Mouse (Mus musculus): ENCODE measurements around the gene Acsl1. TPM values are rescaled to one million over a fixed set of nuclear protein-coding genes. Genes with fewer than 3 reads are reported as not detected.

Gene Acsl1
- polyA plus RNA-seq, 1 experiment from 2014 or later = 13.1 TPM

- Histone ChIP-seq H3K9ac (replicated peaks; ENCODE audit: low read depth, low read length) (no peak overlapping the region), H3K4me2 (ENCODE audit: low read length) (no peak overlapping the region), H3K4me1 (replicated peaks; ENCODE audit: control insufficient read depth, insufficient read depth, low read length) (no peaks in the 10 kb centered on the region), H3K27me3 (replicated peaks; ENCODE audit: control insufficient read depth, insufficient read depth, low read length) (no peaks in the 10 kb centered on the region), H3K36me3 (ENCODE audit: control insufficient read depth, insufficient read depth) (no peaks in the 10 kb centered on the region), H3K9me3 (ENCODE audit: control insufficient read depth, low read length) (no peaks in the 10 kb centered on the region), H3K4me3 (replicated peaks; ENCODE audit: low read length) (no peak overlapping the region), H3K27ac (ENCODE audit: low read length) (no peak overlapping the region)
- 86% methylated on average over 6 of the region's 6 CpGs for WGBS
- ATAC-seq = no peak
These were observed 23.5 kb upstream of the Acsl1 start for GRCm38 (mm10) chr8:46447334-46447733.

- H3K4me2 ChIP-seq (ENCODE audit: low read length) = no peak overlapping the region
- ATAC-seq = no peak
- WGBS = 76% methylated on average over 5 of the region's 5 CpGs
These were observed 22.2 kb upstream of the Acsl1 start for GRCm38 (mm10) chr8:46448606-46449005.

GRCm38 (mm10) chr8:46449063-46449462 lies 21.8 kb upstream of the Acsl1 start:
- Histone ChIP-seq H3K36me3 (ENCODE audit: control insufficient read depth, insufficient read depth) (no peaks in the 10 kb centered on the region), H3K4me3 (replicated peaks; ENCODE audit: low read length) (no peak overlapping the region), H3K9ac (replicated peaks; ENCODE audit: low read depth, low read length) (no peak overlapping the region), H3K4me1 (replicated peaks; ENCODE audit: control insufficient read depth, insufficient read depth, low read length) (no peaks in the 10 kb centered on the region), H3K27me3 (replicated peaks; ENCODE audit: control insufficient read depth, insufficient read depth, low read length) (no peaks in the 10 kb centered on the region), H3K9me3 (ENCODE audit: control insufficient read depth, low read length) (peaks cover 2% of the 10 kb centered on the region; the same call in 1 of the 2 replicates), H3K27ac (ENCODE audit: low read length) (no peak overlapping the region), H3K4me2 (ENCODE audit: low read length) (no peak overlapping the region)
- 84% methylated on average over 4 of the region's 4 CpGs for WGBS
- no peak for ATAC-seq

More at GRCm38 (mm10) chr8:46448606-46449005, 22.2 kb upstream of the Acsl1 start:
- Histone ChIP-seq H3K27me3 (replicated peaks; ENCODE audit: control insufficient read depth, insufficient read depth, low read length) (no peaks in the 10 kb centered on the region), H3K27ac (ENCODE audit: low read length) (no peak overlapping the region), H3K9ac (replicated peaks; ENCODE audit: low read depth, low read length) (no peak overlapping the region), H3K36me3 (ENCODE audit: control insufficient read depth, insufficient read depth) (no peaks in the 10 kb centered on the region), H3K4me1 (replicated peaks; ENCODE audit: control insufficient read depth, insufficient read depth, low read length) (no peaks in the 10 kb centered on the region), H3K4me3 (replicated peaks; ENCODE audit: low read length) (no peak overlapping the region), H3K9me3 (ENCODE audit: control insufficient read depth, low read length) (no peaks in the 10 kb centered on the region)

GRCm38 (mm10) chr8:46449723-46450251 lies 21.1 kb upstream of the Acsl1 start:
- WGBS = 79% methylated on average over 8 of the region's 8 CpGs
- no peak overlapping the region for H3K9ac ChIP-seq (replicated peaks; ENCODE audit: low read depth, low read length)
- no peak for ATAC-seq
- H3K4me3 ChIP-seq (replicated peaks; ENCODE audit: low read length) = no peak overlapping the region
- no peaks in the 10 kb centered on the region for H3K4me1 ChIP-seq (replicated peaks; ENCODE audit: control insufficient read depth, insufficient read depth, low read length)
- no peak overlapping the region for H3K27ac ChIP-seq (ENCODE audit: low read length)
- H3K27me3 ChIP-seq (replicated peaks; ENCODE audit: control insufficient read depth, insufficient read depth, low read length) = no peaks in the 10 kb centered on the region
- peaks cover 8% of the 10 kb centered on the region; the same call in 1 of the 2 replicates for H3K9me3 ChIP-seq (ENCODE audit: control insufficient read depth, low read length)
- H3K4me2 ChIP-seq (ENCODE audit: low read length) = no peak overlapping the region
- no peaks in the 10 kb centered on the region for H3K36me3 ChIP-seq (ENCODE audit: control insufficient read depth, insufficient read depth)

GRCm38 (mm10) chr8:46458215-46458811 lies 12.5 kb upstream of the Acsl1 start:
- Histone ChIP-seq H3K27ac (ENCODE audit: low read length) (no peak overlapping the region), H3K4me1 (replicated peaks; ENCODE audit: control insufficient read depth, insufficient read depth, low read length) (no peaks in the 10 kb centered on the region), H3K9me3 (ENCODE audit: control insufficient read depth, low read length) (peaks cover 8% of the 10 kb centered on the region; the same call in 1 of the 2 replicates), H3K4me2 (ENCODE audit: low read length) (no peak overlapping the region), H3K36me3 (ENCODE audit: control insufficient read depth, insufficient read depth) (no peaks in the 10 kb centered on the region), H3K27me3 (replicated peaks; ENCODE audit: control insufficient read depth, insufficient read depth, low read length) (no peaks in the 10 kb centered on the region), H3K4me3 (replicated peaks; ENCODE audit: low read length) (no peak overlapping the region), H3K9ac (replicated peaks; ENCODE audit: low read depth, low read length) (no peak overlapping the region)
- WGBS = 65% methylated on average over 6 of the region's 6 CpGs
- ATAC-seq = no peak

- WGBS = 80% methylated on average over 2 of the region's 2 CpGs
These were observed 2.4 kb upstream of the Acsl1 start for GRCm38 (mm10) chr8:46468400-46468799.

GRCm38 (mm10) chr8:46469071-46469769 lies 1.6 kb upstream of the Acsl1 start:
- Histone ChIP-seq H3K4me2 (ENCODE audit: low read length) (no peak overlapping the region), H3K9me3 (ENCODE audit: control insufficient read depth, low read length) (no peaks in the 10 kb centered on the region), H3K4me3 (replicated peaks; ENCODE audit: low read length) (no peak overlapping the region), H3K36me3 (ENCODE audit: control insufficient read depth, insufficient read depth) (no peaks in the 10 kb centered on the region), H3K27ac (ENCODE audit: low read length) (no peak overlapping the region), H3K4me1 (replicated peaks; ENCODE audit: control insufficient read depth, insufficient read depth, low read length) (peaks cover 5% of the 10 kb centered on the region; the same call in 1 of the 2 replicates), H3K9ac (replicated peaks; ENCODE audit: low read depth, low read length) (no peak overlapping the region), H3K27me3 (replicated peaks; ENCODE audit: control insufficient read depth, insufficient read depth, low read length) (no peaks in the 10 kb centered on the region)
- no peak for ATAC-seq
- 93% methylated on average over 8 of the region's 8 CpGs for WGBS

More at GRCm38 (mm10) chr8:46468400-46468799, 2.4 kb upstream of the Acsl1 start:
- no peak overlapping the region for H3K9ac ChIP-seq (replicated peaks; ENCODE audit: low read depth, low read length)
- ATAC-seq = no peak
- H3K27me3 ChIP-seq (replicated peaks; ENCODE audit: control insufficient read depth, insufficient read depth, low read length) = no peaks in the 10 kb centered on the region
- H3K9me3 ChIP-seq (ENCODE audit: control insufficient read depth, low read length) = no peaks in the 10 kb centered on the region
- H3K4me3 ChIP-seq (replicated peaks; ENCODE audit: low read length) = no peak overlapping the region
- H3K27ac ChIP-seq (ENCODE audit: low read length) = no peak overlapping the region
- no peak overlapping the region for H3K4me2 ChIP-seq (ENCODE audit: low read length)
- H3K36me3 ChIP-seq (ENCODE audit: control insufficient read depth, insufficient read depth) = no peaks in the 10 kb centered on the region
- peaks cover 5% of the 10 kb centered on the region; the same call in 1 of the 2 replicates for H3K4me1 ChIP-seq (replicated peaks; ENCODE audit: control insufficient read depth, insufficient read depth, low read length)

GRCm38 (mm10) chr8:46470091-46470791 lies 596 bp upstream of the Acsl1 start:
- Histone ChIP-seq H3K4me2 (ENCODE audit: low read length) (peak overlapping the region; percentile 92), H3K36me3 (ENCODE audit: control insufficient read depth, insufficient read depth) (no peaks in the 10 kb centered on the region), H3K9me3 (ENCODE audit: control insufficient read depth, low read length) (no peaks in the 10 kb centered on the region), H3K27ac (ENCODE audit: low read length) (no peak overlapping the region), H3K9ac (replicated peaks; ENCODE audit: low read depth, low read length) (no peak overlapping the region), H3K4me3 (replicated peaks; ENCODE audit: low read length) (peak overlapping the region; percentile 91), H3K4me1 (replicated peaks; ENCODE audit: control insufficient read depth, insufficient read depth, low read length) (peaks cover 5% of the 10 kb centered on the region; the same call in 1 of the 2 replicates), H3K27me3 (replicated peaks; ENCODE audit: control insufficient read depth, insufficient read depth, low read length) (no peaks in the 10 kb centered on the region)
- WGBS = 42% methylated on average over 15 of the region's 15 CpGs
- ATAC-seq = peak; percentile 19

- 40% methylated on average over 9 of the region's 9 CpGs for WGBS
- no peak for ATAC-seq
- Histone ChIP-seq H3K27ac (ENCODE audit: low read length) (no peak overlapping the region; the same call in 1 of the 2 replicates), H3K4me2 (ENCODE audit: low read length) (peak overlapping the region; percentile 92), H3K4me1 (replicated peaks; ENCODE audit: control insufficient read depth, insufficient read depth, low read length) (peaks cover 5% of the 10 kb centered on the region; the same call in 1 of the 2 replicates), H3K9ac (replicated peaks; ENCODE audit: low read depth, low read length) (peak overlapping the region; percentile 85), H3K9me3 (ENCODE audit: control insufficient read depth, low read length) (no peaks in the 10 kb centered on the region), H3K27me3 (replicated peaks; ENCODE audit: control insufficient read depth, insufficient read depth, low read length) (no peaks in the 10 kb centered on the region), H3K36me3 (ENCODE audit: control insufficient read depth, insufficient read depth) (no peaks in the 10 kb centered on the region), H3K4me3 (replicated peaks; ENCODE audit: low read length) (peak overlapping the region; percentile 91)
These were observed 1.2 kb downstream of the Acsl1 start for GRCm38 (mm10) chr8:46471926-46472485.

Measured in forebrain, embryonic 16.5 days (tissue).